Mouse (Mus musculus): ENCODE measurements around the gene Mgat5.

DNA sequence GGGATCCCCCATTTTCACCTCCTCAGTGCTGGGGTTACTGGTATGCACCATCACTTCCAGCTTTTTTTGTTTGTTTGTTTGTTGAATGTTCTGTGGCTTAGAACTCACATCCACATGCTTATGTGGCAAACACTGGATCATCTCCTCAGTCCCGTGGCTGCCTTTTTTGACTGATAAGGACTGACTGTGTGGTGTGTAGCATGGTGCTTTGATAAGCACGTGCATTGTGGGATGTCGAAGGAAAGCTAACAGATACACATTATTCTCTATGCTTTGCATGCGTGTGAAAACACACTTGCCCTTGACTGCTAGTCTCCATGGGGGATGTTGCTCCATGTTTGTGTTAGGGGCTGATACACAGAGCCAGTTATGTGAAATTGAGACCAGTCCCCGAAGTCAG is 164.7 kb downstream of the Mgat5 start:
- no peak for TF ChIP-seq CTCF (IDR thresholded peaks at IDR 0.05; ENCODE audit: extremely low read depth, insufficient read depth, insufficient read length, insufficient replicate concordance)
- no peak for TF ChIP-seq POLR2A (IDR thresholded peaks at IDR 0.05; ENCODE audit: low read depth, low read length)

Data from spleen, adult 2 months (tissue).